Mouse (Mus musculus): ENCODE measurements around the gene Podxl. TPM values are rescaled to one million over a fixed set of nuclear protein-coding genes. Genes with fewer than 3 reads are reported as not detected.

Gene Podxl
- total RNA-seq (2021) = 10 to 100 TPM; 41.9 to 80.4 TPM
- 50.3 and 56.3 TPM in 2 replicates for polyA plus RNA-seq (2012; rRNA removed)
- long read RNA-seq, full-length matches to known transcripts = 12 of 27 reads
- long read RNA-seq, partial matches to known transcripts = 2 of 27 reads
- long read RNA-seq, other reads (novel, unspliced or antisense) = 13 of 27 reads

DNA sequence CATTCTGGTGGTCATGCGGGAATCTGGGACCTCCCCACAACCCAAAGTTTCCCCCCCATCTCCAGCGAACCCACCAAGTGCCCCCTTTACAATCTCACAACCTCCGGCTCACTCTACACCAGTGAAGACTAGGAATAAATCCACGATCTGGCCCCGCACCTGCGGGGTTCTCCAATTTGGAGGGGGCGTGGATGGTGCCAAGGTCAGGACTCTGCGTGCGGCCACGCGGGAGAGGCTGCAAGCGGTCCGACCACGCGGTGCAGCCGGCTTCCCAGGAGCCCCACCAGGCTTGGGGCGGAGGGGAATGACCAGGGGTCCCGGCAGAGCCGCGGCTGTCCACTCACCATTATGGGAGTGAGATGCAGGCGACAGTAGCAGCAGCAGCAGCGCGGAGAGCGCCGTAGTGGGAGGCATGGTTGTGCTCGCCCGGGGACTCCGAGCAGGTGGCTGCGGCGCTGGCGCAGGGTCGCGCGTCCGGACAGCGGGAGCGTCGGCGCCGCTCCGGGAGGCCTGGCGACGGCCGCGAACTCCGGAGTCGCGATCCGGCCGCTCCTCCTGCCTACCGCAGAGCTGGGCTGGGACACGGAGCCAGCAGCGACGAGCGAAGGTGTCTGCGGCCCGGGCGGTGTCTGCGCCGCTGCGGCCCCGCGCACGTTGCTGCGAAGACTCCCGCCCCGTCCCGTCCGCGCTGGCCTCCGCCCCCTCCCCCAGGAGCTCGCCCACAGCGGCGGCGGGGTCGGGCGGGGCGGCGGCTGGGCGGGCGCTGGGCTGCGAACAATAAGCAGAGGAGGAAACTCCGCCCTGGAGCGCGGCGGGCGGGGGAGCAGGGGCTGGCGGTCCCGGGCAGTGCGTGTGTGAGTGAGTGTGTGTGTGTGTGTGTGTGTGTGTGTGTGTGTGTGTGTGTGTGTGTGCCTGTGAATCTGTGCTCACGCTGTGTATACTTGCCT is at the start of gene Podxl:
Gene Podxl, minus strand, starts transcription at position 747 of the 947 bp plus-strand sequence.
- DNase-seq = peak; percentile 91

DNA sequence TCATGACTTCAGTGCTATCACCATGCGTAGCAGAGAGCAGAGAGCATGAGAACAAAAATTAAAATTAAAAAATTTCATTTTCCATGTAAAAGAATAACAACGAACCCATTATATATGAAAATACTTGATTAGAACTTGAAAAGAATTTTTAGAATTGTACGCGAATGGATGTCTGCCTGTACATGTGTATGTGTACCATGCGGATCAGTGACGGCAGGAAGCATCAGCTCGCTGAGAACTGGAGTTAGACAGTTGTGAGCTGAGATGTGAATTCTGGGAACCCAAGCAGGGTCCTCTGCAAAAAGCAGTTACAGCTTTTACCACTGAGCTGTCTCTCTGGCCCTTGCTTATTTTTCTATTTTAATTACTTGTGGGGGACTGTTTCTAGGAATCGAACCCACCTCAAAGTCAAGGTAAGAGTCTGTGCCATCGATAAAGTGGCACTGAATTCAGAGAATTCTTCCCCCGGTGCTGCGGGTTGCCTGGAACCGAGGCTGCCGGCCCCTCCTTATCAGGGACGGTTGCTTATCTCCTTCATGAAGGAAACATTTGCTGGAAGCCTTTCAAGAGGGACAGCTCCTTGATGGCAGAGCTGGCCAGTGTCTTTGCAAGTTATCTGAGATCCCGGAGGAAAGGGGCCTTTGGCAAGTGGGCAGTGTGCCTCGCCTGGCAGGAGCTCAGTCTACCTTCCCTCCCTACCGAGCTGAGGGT is 48.9 kb upstream of the Podxl start:
- no peak for DNase-seq

DNA sequence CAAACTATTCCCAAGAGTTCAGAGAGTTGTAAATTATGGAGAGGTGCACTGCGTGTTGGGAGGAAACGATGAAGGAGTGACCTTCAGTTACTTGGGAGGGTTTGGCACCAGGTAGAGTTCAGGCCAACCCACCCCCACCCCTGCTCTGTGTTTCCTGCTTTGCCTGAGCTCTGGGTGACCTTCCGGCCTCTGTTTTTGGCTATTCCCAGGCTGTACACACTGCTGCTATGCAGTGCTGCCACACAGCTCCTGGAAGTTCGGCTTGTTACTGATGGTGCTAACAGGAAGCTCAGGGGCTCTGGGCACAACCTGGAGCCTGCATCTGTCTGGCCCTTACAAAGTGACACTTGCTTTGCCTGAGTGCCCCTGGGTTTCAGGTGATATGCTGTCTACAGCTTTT is 42.6 kb upstream of the Podxl start:
- no peak for DNase-seq

DNA sequence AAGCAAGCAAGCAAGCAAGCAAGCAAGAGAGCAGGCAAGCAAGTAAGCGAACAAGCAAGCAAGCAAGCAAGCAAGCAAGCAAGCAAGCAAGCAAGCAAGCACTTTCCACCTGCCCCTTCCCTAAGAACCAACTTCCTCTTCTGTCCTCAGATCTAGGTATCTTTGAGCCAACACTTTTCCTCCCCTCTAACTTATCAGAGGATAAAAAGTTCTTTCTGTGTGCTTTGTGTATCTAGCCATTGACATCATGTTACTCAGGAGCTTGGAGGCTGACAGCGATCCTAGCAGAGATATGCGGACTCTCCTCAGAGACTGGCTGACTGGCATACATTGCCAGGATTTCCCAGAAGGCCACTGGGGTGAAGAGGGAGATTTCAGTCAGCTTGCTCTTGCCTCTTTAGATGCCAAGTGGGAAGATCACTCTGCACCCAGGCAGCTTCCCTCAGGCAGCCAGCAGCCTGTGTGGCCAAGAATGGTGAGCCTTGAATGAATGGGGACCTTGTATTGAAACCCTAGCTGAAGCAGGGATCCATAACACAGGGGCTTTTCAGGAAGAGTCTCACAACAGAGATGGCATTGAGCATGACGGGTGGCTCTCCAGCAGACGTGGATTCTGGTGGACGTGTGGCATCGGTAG is 41.0 kb upstream of the Podxl start:
- DNase-seq = no peak

DNA sequence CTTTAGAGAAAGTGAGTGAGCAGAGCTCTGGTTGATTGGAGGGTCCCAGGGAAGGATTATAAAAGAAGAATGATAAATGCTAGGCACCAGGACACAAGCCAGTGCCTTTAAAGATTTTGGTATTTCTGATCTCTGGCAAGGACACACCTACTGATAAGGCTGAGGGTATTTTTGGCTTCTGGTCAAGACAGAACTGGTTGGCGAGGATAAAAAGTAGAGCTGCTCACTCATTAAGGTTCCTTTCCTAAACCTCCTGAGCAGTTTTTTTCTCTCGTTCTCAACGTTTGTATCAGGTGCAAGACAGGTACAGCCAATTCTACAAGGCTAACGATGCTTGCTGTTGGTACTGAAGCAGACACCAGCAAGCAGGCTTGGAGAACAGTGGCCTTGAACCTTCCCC is 38.7 kb upstream of the Podxl start:
- no peak for DNase-seq

DNA sequence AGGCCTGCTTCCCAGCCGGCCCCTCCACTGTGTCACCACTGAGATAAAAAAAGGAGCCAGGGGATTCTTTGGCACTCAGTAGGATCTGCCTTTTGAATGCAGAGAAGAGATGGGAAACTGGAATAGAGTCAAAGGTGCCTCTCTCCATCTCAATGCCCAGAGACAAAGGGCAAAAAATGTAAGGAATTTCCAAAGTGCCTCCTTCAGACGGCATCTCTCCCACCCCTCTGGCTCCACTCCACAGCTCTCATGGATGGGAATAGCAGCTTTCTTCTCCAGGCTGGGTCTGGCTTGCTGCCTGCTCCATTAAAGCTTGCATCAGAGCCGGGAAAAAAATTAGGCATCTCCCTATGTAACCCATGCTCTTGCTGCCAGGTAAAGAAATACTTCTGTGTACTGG is 37.4 kb upstream of the Podxl start:
- DNase-seq = no peak

DNA sequence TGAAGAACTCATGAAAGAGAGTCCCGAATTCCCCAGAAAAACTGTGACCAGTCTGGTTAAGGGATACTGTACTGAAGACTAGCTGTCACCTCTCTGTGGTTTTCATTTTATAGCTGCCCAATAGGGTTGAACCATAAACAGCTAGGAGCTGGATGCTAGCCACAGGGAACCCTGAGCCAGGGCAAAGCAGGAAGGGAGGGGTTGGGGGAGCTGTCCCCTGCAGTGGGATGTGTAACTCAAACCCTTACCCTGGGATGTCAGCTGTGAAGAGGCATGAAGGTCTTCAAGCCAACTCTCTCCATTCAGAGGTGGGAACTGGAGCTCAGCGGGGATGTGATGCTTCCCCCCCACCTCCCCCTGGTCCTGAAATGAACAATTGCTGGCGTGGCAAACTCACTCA is 36.1 kb upstream of the Podxl start:
- DNase-seq = no peak

DNA sequence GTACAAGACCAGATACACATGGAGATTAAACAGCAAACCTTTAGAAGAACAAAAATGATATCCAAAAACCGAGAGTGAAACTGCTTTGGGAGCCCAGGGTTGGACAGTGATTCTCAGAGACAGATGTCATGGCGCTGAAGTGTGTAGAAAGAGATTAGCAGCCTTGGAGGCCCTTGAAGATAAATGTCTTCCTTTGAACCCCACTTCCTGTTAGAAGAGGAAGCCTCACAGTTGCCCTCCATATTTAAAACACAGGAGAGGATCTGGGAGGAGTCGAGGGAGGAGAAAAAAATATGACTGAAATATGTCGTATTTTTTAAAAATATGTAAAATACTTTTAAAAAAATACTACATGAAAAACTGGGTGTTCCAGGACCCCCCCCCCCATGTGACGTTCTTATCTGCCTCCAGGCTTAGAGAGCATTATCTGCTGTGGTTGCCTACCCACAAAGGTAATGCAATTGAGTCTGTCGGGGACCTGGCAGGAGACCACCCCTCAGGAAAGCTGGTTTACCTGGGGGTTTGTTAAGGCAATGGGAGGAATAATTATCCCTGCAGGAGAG is 34.6 kb upstream of the Podxl start:
- no peak for DNase-seq

DNA sequence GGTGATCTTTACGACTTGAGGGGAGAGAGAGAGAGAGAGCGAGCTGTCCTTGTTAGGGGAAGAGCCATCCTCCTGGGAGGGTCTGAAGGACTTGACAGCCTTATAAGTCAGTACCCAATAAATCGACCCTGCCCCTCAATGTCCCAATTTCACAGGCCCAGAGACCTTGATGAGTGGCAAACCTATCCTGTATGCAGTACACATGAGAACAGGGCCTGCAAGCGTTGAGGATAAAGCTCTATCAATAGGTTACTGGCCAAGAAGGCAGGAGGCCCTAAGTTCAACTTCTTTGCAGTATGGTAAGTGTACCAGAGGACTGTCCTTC is 33.3 kb upstream of the Podxl start:
- no peak for DNase-seq

DNA sequence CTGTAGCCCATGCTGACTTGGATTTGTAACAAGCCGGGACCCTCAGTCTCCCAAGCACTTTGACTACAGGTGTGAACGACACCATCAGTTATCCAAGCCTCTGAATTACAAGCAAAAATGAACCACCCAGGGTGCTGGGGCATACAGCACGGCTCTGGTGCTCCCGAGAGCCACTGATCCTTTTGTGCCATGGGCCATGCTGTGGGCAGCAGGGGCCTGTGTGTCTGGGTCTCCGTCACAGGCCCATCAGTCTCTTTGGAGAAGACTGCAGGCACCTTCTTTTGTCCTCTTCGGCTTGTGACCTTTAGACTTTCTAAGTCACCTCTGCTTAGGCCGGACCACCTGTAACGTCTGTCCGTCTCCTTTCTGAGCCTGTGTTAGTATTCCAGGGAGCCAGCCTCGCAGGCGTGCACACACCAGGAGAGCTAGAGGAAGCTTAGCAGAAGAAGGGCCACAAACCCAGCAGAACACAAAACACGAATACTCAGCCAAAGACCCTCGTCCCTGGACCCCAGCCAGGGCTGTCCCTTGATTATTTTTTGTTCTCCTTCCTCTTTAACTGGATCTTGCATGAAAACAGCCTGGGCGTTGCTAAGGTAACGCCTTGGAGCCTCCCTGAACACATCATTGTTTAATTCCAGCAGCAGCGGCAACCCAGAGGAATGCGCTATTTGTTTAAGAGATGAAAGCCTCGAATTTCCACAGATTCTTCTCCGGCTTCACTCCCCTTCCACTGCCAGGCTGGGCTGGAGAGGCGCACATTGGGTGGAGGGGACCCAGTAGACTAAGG is 32.8 kb upstream of the Podxl start:
- DNase-seq = no peak

DNA sequence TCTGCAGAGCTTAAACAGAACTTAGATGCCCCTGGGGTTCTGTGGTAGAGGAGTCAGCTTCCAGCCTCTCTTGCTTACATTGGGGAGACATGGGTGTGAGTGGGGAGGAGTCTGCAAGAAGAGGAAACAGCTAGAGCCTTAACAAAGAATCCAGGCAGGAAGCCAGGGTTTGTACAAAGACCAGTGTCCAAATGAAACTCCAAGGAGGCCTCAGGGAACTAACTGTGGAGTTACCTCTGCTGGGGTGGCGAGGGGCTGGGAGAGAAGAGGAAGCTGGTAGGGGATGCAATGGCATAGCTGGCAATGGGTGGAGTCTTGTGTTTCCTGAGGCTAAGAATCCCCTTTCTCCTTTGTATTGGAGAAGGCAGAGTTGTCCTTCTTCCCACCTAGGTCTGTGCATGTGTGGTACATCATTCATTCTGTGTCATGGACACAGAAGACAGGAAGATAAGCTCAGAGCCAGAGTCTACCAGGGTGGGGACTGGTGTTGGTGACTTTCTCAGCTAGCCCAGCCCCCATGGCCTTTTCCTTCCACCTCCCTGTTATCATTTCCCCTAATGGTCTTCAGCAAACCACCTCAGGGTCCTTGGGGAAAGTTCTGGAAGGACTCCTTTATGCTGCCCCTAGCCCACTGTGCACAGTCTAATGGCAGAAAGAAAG is 28.9 kb upstream of the Podxl start:
- peak; percentile 32 for DNase-seq

DNA sequence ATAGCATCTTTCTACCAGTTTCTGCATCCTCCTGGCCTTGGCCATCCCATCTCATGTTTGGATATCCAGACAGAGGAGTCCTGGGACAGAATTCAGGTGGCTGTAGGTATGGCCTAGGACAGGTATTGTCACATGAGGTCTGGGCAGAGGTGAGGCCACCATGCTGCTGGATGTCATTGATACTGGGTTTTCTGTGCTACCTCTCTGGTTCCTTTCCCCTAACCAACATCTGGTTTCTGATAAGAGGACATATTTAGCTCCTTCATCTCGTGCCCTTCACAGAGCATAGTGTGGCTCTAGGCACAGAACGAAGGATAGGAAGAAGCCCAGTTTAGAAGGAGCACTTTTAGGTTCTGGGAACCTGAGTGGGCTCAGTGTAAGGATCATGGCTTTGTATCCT is 28.3 kb upstream of the Podxl start:
- DNase-seq = no peak

DNA sequence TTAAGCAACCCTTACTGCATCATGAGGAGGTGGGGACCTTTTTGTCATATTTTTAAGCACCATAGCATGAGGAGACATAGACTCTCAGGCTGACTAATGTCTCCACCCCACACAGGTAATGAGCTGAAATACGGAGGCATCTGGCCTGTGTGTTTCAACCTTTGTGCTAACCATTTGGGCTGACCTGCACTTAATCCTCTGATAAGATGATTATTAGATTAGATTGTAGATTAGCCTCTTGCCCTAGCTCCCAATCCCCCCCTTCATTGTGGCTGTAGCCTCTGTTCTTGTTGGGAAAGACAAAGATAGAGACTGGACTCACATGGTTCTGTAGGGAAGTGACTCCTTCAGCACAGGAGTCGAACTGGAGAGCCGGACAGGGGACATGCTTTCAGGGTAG is 27.9 kb upstream of the Podxl start:
- DNase-seq = no peak

DNA sequence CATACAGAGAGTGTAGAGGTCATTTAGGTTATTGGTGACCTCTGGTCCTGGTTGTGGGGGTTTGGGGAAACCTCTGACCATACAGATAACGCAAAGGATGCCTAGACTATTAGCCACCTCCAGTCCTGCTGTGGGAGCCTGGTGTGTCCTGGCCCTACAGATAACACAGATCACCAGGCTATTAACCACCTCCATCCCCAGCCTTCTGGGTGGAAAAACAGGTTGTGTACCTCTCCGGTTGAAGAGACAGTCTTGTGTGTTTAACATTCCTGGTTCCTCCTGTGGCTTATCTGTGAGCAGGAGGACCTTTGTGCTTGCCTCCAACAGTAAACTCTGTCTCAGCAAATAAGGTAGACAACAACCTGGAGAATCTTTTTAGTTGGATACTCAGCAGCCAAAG is 27.0 kb upstream of the Podxl start:
- no peak for DNase-seq

DNA sequence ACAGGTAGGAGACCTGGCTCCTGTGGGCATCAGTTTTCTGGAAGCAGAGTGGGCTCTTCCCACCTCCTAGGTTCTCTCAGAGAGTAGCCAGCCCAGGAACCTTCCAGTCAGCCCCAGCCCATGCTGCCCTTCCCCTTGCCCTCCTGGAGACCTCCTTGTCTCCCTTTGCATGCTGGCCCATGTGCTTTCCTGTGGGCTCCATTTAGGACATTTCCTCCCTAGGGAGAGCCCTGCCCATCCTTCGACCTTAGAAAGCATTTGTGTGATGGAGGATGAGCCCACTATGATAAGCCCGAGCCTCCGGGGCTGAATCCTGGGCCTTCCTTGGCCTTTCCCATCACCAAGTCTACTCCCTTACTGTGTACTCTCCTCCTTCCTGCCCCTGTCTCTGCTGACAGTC is 25.5 kb upstream of the Podxl start:
- peak; percentile 52 for DNase-seq

DNA sequence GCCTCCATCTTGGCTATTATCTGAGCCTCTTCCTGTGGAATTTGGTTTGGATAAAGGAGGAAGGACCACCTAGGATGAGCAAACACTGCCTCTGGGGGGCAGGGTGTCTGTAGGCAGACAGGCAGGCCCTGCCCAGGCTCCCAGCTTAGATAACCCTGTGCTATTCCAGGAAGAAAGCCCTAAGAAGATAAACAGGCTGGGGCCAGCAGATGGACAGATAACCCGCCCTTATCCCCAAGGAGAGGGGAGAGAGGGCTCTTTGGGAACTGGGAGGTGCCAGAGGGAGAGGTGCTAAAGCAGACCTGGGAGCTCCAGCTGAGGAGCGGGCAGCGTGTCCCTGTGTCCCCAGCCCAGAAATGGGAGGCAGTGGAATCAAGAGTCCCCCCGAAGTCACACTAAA is 23.9 kb upstream of the Podxl start:
- no peak for DNase-seq

DNA sequence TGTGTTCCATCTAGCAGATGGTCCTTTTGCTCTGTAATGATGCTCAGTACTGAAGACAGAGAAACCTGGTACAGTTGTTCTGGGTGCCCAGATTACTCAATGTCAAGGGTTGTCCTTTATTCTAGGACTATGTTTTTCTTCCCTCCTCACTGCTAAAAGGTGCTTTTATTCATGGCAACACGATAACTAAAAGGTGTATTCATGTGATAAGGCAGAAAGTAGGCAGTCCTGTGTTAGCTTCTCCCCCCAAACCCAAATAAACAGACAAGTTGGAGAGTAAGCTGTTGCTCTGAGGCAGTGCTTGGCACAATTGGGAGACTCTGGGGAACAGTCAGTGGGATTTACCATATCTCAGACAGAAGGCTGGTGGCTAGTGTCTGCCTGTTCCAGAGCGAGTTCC is 22.3 kb upstream of the Podxl start:
- no peak for DNase-seq

DNA sequence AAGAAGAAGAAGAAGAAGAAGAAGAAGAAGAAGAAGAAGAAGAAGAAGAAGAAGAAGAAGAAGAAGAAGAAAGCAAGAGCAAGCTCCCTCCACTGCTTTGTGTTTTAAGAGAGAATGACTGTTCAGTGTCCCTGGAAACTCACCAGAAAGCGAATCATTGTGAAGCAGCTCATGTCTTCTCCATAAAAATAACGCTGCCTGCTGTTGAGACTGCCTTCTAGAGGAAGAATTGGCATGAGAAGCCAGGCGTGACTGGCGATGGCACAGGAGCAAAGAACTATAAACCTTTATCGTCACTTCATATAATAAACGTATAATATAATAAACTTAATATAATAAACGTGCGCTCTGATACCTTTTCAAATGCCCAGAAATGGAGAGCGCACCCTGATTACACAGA is 12.4 kb upstream of the Podxl start:
- no peak for DNase-seq

DNA sequence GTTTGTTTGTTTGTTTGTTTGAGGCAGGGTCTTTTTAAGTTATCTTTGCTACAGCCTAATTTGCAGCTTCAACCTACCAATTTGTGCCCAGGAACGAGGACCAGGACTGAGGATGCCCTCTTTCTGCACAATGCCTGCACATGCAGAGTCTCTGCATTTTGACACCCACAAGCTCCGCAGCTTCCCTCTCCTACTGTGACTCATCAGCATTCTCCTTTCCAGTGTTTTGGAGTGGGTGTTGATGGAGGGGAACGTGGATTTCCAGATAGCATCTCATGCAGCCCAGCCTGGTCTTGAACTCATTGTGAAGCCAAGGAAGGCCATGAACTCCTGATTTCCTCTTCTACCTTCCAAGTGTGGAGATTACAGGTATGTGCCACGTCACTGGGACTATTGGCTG is 11.3 kb upstream of the Podxl start:
- no peak for DNase-seq

DNA sequence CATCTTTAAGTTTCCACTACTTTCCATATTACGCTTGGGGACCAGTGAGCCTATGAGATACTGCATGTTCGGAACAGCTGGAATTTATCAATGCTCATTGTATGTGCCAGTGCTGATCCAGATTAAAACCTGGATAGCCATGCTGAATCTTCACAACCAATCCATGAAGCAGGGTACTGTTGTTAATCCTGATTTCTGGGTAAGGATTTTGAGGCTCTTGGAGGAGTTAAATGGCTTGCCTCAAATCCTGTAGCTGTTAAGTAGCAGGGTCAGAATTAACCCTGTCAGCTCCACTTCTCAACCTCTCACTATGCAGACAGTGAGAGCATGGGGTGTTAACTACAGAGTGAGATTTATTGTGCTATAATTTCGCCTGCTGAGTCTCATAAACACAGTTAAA is 7.7 kb upstream of the Podxl start:
- no peak for DNase-seq

DNA sequence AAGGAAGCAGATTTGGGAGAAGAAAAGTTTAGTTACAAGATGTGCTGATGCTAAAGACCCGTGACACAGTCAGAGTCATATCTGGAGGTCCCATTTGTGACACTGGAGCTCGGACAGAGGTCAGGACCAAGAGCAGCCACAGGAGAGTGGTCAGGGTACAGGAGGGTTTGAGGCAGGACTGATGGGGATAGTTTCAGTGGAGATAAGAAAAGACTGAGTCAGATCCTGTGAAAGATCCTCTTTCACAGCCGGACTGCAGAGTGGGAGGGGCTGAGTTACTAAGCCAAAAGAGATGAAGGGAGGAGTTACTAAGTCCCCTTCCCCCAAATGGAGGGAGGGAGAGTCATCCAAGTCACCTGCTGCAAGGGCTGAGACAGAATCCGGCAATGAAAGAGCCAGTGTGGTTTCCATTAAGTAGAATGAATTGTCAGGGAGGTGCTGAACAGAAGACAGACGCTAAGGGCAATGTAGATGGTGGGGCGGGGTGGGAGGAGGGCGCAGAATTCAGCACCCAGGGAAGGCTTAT is 4.4 kb upstream of the Podxl start:
- no peak for DNase-seq
